Mouse (Mus musculus) gastrocnemius, adult 8-10 months (tissue): ENCODE results near the gene Ikzf1. TPM values are rescaled to one million over a fixed set of nuclear protein-coding genes. Genes with fewer than 3 reads are reported as not detected.
A peak's percentile ranks its signal among the peaks of the same experiment; 100 is the strongest.

Experiments used
- DNase-seq, 2 experiments: peaks; one replicate each; pipeline ENCODE4 v3.0.0; 2022; ENCODE audit warnings: low spot score in 2 of 2
- total RNA-seq, 4 experiments: library from RNA; stranded (reverse); gene quantifications; 2 replicates each; pipeline ENCODE4 v1.2.4; 2022

Ikzf1 gene
- total RNA-seq, 4 experiments from 2014 or later: 0.07 to 0.48 (median 0.35) TPM

GRCm38 (mm10) chr11:11765414-11765813 lies 80.6 kb downstream of the Ikzf1 start:
- no peak for DNase-seq

DNA sequence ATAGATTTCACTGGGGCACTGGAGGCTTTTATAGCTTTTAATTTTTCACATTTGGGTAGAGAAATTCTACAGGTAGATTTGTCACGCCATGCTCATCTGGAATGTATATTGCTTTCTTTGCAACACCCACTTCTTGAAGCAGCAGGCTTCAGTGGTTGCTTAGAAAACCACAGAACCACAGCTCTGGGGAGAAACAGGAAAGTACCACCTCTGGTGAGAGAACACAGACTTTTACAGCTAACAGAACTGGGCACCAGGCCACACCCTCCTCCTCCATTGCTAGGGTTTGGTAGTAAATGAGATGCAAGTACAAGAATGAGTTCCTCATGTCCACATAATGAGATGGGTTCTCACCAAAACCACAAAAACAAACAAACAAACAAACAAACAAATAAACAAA lies 81.3 kb downstream of the Ikzf1 start:
- no peak for DNase-seq

DNA sequence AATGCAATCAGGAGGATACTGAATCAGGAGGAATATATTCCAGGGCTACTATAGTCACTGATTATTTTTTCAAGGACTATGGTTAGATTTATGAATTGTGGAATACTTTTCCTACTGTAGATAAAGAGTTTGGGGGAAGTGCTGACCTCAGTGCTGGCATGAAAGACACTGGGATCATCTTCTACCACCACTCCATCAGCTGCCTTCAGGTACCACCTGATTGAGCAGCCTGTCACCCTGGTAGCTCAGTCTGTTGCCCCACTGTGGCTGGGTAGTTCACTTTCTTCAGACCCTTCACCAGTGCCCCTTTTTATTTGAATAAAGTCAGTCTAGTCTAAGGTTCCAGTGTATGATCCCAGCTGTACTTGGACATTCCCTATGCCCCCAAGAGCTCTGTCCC lies 81.9 kb downstream of the Ikzf1 start:
- no peak for DNase-seq

DNA sequence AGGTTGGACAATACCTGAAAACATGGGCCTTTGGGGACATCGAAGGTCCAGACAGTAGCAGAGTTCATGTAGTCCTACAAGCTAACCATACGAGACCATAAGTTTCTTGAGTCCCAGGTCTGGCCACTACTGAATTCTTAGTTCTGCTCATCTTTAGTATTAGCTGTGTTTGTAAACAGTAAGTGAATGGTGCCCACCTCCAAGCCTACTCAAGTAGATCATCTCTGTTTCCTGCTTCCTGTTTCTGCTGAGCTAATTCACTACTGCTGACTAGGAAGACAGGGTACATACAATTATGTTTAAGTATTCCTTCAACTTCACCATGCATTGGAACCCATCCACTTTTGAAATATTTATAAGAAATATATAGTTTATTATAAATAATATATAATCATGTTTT lies 83.3 kb downstream of the Ikzf1 start:
- DNase-seq: no peak

DNA sequence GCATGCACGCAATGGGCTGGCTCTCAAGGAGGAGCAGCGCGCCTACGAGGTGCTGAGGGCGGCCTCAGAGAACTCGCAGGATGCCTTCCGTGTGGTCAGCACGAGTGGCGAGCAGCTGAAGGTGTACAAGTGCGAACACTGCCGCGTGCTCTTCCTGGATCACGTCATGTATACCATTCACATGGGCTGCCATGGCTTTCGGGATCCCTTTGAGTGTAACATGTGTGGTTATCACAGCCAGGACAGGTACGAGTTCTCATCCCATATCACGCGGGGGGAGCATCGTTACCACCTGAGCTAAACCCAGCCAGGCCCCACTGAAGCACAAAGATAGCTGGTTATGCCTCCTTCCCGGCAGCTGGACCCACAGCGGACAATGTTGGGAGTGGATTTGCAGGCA lies 84.5 kb downstream of the Ikzf1 start:
- no peak for DNase-seq

- DNase-seq: no peak
These were observed 85.9 kb downstream of the Ikzf1 start for GRCm38 (mm10) chr11:11770691-11771090.

GRCm38 (mm10) chr11:11772196-11772595 lies 87.4 kb downstream of the Ikzf1 start:
- no peak for DNase-seq

DNA sequence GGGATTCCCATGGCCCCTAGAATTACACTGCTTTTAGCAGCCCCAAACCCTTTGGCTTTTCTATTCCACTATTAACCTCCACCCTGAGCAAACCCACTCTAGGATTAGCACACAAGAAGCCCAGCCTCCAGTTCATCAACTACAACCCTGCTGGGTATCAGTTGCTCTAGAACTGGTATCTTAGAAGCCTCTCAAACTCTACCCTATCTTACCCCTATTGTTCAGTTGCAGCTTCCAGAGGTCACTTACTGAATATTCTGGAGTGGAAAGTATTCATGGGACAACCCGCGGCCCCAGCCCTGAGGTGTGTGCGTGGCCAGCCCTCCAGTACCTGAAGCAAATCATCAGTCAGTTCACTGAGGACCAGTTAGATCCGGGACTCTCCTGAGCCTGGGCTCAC lies 89.6 kb downstream of the Ikzf1 start:
- DNase-seq: no peak

DNA sequence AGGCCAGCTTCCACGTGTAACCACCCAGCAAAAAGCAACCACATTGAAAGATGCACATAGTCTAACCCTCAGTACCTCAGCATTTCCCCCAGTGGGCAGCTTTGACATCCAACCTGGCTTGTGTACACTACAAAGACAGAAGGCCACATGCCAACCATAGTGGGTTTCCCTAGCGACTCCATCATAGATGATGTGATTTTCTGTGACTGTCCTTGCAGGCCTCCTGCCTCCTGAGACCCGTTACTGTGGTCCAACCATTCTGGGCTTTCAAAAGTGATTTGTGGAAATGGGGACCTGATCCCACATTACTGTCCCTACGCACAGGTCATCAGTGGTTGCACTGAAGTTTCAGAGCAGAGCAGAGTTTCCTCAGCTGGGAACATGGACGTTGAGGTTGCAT lies 90.1 kb downstream of the Ikzf1 start:
- DNase-seq: no peak

DNA sequence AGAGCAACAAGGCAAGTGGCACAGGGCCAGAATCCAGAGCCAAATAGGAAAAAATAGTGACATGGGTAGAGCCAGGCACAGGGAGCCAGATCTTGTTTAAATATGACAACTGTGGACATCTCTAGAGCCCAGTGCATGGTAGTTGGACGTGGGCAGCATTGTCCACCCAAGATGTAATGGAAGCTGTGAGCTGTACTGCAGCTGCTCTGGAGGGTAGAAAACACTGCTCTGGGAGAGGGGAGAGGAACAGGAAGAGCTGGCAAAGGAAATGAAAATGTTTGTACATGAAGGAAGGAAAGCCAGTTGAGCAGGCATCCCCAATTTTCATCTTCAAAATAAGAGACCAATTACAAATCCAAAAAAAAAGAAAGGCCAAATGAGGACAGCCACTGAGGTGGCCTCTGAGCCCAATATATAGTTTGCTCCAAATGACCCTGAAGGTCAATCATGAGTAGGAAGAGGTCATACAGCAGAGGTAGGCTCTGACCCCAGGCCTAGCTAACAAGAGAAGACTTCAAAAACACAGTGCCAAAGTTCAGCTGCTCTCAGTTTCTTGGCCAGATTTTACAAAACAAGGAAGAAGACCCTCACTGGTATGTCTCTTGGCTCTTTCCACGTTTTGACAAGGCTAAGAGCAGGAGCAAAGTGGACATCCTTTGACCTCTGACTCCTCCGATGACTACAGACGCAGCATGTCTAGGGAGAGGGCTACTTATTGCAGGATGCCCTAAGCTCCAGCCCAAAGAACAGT lies 91.4 kb downstream of the Ikzf1 start:
- DNase-seq: no peak

- DNase-seq: no peak
These were observed 92.0 kb downstream of the Ikzf1 start for GRCm38 (mm10) chr11:11776822-11777174.

- DNase-seq: no peak
These were observed 92.4 kb downstream of the Ikzf1 start for GRCm38 (mm10) chr11:11777246-11777645.

GRCm38 (mm10) chr11:11777796-11778195 lies 93.0 kb downstream of the Ikzf1 start:
- DNase-seq: no peak

GRCm38 (mm10) chr11:11778345-11778744 lies 93.5 kb downstream of the Ikzf1 start:
- DNase-seq: no peak

DNA sequence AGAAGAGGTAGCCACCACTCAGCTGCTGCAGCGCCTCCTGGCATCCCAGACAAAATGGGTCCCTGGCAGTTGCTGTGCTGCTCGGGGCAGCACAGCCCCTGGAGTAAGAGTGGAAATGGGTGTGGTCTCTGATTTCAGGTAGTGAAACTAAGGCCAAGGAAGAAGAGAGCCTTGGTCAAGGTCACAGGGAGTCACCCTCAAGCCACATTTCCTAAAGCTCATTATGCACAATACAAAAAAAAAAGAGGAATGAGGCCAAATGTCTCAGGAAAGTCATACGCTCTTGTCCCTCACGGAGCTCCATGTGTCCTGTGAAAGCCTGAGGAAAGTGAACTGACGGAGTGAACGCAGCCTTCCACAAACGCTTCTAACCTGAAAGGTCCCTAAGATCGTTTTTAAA lies 96.9 kb downstream of the Ikzf1 start:
- DNase-seq: no peak

GRCm38 (mm10) chr11:11785457-11785856 lies 100.7 kb downstream of the Ikzf1 start:
- no peak for DNase-seq

DNA sequence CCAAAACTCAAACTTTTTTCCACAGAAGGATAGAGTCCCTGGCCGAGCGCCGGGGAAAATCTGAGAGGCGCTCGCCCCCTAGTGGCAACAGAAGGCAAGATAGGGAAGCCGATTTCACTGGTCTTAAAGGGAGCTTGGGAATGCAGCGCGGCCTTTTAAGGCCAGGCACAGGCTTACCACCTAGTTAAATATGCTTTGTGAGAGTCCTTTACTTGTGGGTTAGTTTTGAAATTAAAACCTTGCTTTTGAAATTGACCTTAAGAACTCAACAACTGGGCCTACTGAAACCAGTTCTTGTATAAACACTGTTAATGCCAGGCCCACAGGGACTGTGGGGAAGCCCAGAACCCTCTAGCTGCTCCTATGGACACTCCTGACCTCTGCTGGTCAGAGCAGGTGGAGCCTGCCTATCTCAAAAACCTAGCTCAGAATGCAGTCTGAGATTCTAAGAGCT lies 103.7 kb downstream of the Ikzf1 start:
- peak; percentile 45 to 48 for DNase-seq

- no peak for DNase-seq
These were observed 109.8 kb downstream of the Ikzf1 start for GRCm38 (mm10) chr11:11794626-11795025.

GRCm38 (mm10) chr11:11798690-11799089 lies 113.9 kb downstream of the Ikzf1 start:
- DNase-seq: no peak

GRCm38 (mm10) chr11:11800304-11800703 lies 115.5 kb downstream of the Ikzf1 start:
- DNase-seq: no peak

DNA sequence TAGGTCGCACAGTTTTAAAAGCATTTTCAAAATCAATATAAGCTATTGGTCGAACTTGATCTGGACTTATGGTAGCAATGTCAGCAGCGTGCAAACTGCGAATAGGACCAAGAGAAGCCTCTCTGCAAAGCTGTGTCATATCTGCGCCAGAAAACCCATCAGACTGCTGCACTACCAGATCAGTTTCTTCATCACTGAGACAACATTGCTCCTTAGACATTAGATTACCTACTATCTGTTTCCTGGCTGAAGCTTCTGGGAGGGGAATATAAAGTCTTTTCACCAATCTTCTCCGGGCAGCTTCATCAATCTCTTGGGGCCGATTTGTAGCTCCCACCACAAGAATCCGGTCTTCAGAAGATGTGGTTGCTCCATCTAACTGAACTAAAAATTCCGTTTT lies 116.3 kb downstream of the Ikzf1 start:
- no peak for DNase-seq

GRCm38 (mm10) chr11:11804421-11804820 lies 119.6 kb downstream of the Ikzf1 start:
- DNase-seq: no peak

DNA sequence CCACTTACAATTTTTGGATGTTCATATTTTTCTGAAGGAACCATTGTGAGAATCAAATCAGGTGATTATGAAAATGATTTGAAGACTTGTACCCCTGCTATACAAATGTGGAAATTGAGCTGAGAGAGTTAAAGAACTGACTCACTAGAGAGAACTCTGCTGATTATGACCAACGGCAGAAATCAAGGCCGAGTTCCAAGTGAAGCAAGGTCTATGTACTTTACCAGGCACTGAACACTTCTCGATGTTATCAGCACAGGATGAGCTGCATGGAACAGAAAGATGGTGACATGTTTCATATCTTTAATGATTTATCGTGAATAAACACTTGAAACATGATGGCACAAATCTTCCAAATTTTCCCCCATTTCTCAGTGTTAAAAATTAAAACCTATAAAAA lies 121.1 kb downstream of the Ikzf1 start:
- no peak for DNase-seq
